Mouse (Mus musculus) lung, postnatal 10 days (tissue): ENCODE measurements around the gene Rasa3.

Experiments
- DNase-seq: peaks from one replicate; pipeline ENCODE4 v3.0.0; 2021

Gene Rasa3

GRCm38 (mm10) chr8:13548831-13549230 lies 128.6 kb downstream of the Rasa3 start:
- DNase-seq: peak; percentile 66

GRCm38 (mm10) chr8:13548235-13548634 lies 129.2 kb downstream of the Rasa3 start:
- peak; percentile 80 for DNase-seq

GRCm38 (mm10) chr8:13546421-13546820 lies 131.0 kb downstream of the Rasa3 start:
- DNase-seq: no peak

- DNase-seq: no peak
Measured at GRCm38 (mm10) chr8:13541526-13541925, 135.9 kb downstream of the Rasa3 start.

GRCm38 (mm10) chr8:13540122-13540521 lies 137.3 kb downstream of the Rasa3 start:
- no peak for DNase-seq

- peak; percentile 91 for DNase-seq
Measured at GRCm38 (mm10) chr8:13538821-13539220, 138.6 kb downstream of the Rasa3 start.

GRCm38 (mm10) chr8:13537102-13537501 lies 140.3 kb downstream of the Rasa3 start:
- DNase-seq: no peak

- no peak for DNase-seq
Measured at GRCm38 (mm10) chr8:13533123-13533522, 144.3 kb downstream of the Rasa3 start.

- peak; percentile 41 for DNase-seq
Measured at GRCm38 (mm10) chr8:13531602-13532171, 145.7 kb downstream of the Rasa3 start.

GRCm38 (mm10) chr8:13530941-13531340 lies 146.5 kb downstream of the Rasa3 start:
- peak; percentile 95 for DNase-seq

GRCm38 (mm10) chr8:13530401-13530800 lies 147.0 kb downstream of the Rasa3 start:
- DNase-seq: no peak

GRCm38 (mm10) chr8:13529891-13530316 lies 147.5 kb downstream of the Rasa3 start:
- peak; percentile 92 for DNase-seq

- no peak for DNase-seq
Measured at GRCm38 (mm10) chr8:13529011-13529840, 148.2 kb downstream of the Rasa3 start.

- DNase-seq: no peak
Measured at GRCm38 (mm10) chr8:13521392-13521791, 156.0 kb downstream of the Rasa3 start.

GRCm38 (mm10) chr8:13520349-13520748 lies 157.1 kb downstream of the Rasa3 start:
- no peak for DNase-seq

- no peak for DNase-seq
Measured at GRCm38 (mm10) chr8:13519503-13519902, 157.9 kb downstream of the Rasa3 start.

- no peak for DNase-seq
Measured at GRCm38 (mm10) chr8:13517284-13517781, 160.1 kb downstream of the Rasa3 start.
